Mouse (Mus musculus) embryonic fibroblast, embryonic 13.5 days (primary cell): ENCODE measurements at regions not wholly inside any gene's neighbourhood (a gene's known extent, or its start where the extent isn't known, plus 50 kb on each side); places are given as distances from the start of the nearest gene placed in this dataset.

ENCODE experiments used
- H3K27ac ChIP-seq: 2 replicates; pipeline ENCODE4 v1.5.1; 2012; ENCODE audit warnings: low read length, control low read depth, inconsistent platforms; ENCODE audit not compliant: insufficient read depth
- H3K4me1 ChIP-seq: 2 replicates; pipeline ENCODE4 v1.6.1; 2011; ENCODE audit warnings: low read length; ENCODE audit not compliant: control insufficient read depth, insufficient read depth
- H3K4me3 ChIP-seq: 2 replicates; pipeline ENCODE4 v1.5.1; 2011; ENCODE audit warnings: mild to moderate bottlenecking, control low read depth, low read length; ENCODE audit not compliant: insufficient read depth
- CTCF ChIP-seq: IDR thresholded peaks from 2 replicates; pipeline ENCODE4 v1.5.1; 2011; ENCODE audit warnings: mild to moderate bottlenecking, control low read depth, low read length, moderate library complexity, borderline replicate concordance; ENCODE audit not compliant: insufficient read depth
- POLR2A ChIP-seq: IDR thresholded peaks from 2 replicates; pipeline ENCODE4 v1.6.1; 2011; ENCODE audit warnings: low read depth, mild to moderate bottlenecking, control low read depth, low read length, moderate library complexity

- H3K4me1 ChIP-seq = no peaks in the 10 kb centered on the region
- no peak overlapping the region for H3K4me3 ChIP-seq
- TF ChIP-seq CTCF (no peak), POLR2A (no peak)
- no peak overlapping the region for H3K27ac ChIP-seq
Observed at GRCm38 (mm10) chr4:56598398-56598797, 141.5 kb upstream of the Gm26657 start.

- Histone ChIP-seq H3K4me3 (no peak overlapping the region), H3K27ac (no peak overlapping the region), H3K4me1 (no peaks in the 10 kb centered on the region)
- TF ChIP-seq CTCF (no peak), POLR2A (no peak)
Observed at GRCm38 (mm10) chr4:56597931-56598330, 141.9 kb upstream of the Gm26657 start.

- TF ChIP-seq CTCF (no peak), POLR2A (no peak)
- no peak overlapping the region for H3K27ac ChIP-seq
- H3K4me3 ChIP-seq = no peak overlapping the region
- H3K4me1 ChIP-seq = no peaks in the 10 kb centered on the region
Observed at GRCm38 (mm10) chr4:56582405-56582804, 157.5 kb upstream of the Gm26657 start.

- TF ChIP-seq CTCF (no peak), POLR2A (no peak)
- Histone ChIP-seq H3K4me3 (no peak overlapping the region), H3K27ac (no peak overlapping the region), H3K4me1 (no peaks in the 10 kb centered on the region)
Observed at GRCm38 (mm10) chr4:56576837-56577548, 162.9 kb upstream of the Gm26657 start.

GRCm38 (mm10) chr4:56552126-56552525 is 187.7 kb upstream of the Gm26657 start:
- Histone ChIP-seq H3K4me1 (peaks cover 6% of the 10 kb centered on the region), H3K4me3 (no peak overlapping the region), H3K27ac (no peak overlapping the region)
- TF ChIP-seq POLR2A = no peak
- no peak for TF ChIP-seq CTCF

DNA sequence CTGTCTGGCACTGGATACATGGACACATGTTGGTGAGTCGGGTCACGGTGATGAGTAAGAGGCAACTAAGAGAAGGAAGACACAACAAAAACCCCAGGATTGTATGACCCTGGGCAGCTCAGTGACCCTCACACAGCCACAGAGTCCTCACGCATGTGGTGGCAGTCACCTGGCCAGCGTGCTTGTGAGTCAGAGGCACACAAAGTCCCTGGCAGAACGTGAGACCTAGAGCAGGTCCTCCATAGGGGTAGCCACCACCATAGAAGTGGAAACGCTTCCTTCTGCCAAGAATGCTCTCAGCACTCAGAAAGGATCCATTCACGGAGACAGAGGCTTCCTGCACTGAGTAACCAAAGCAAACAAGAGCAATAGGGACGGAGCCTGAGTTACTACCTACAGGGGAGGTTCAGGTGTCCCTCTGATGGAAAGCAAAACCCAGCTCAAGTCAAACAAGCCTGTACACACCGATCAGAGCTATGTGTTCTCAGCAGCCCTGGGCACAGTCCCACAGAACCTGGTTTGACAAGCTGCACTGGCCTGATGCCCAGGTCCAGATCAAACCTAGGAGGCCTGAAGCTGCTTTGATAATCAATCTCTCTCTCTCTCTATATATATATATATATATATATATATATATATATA is 206.4 kb upstream of the Gm26657 start:
- H3K4me3 ChIP-seq = no peak overlapping the region
- peaks cover 4% of the 10 kb centered on the region; the same call in 1 of the 2 replicates for H3K4me1 ChIP-seq
- no peak overlapping the region for H3K27ac ChIP-seq
- no peak for TF ChIP-seq CTCF

DNA sequence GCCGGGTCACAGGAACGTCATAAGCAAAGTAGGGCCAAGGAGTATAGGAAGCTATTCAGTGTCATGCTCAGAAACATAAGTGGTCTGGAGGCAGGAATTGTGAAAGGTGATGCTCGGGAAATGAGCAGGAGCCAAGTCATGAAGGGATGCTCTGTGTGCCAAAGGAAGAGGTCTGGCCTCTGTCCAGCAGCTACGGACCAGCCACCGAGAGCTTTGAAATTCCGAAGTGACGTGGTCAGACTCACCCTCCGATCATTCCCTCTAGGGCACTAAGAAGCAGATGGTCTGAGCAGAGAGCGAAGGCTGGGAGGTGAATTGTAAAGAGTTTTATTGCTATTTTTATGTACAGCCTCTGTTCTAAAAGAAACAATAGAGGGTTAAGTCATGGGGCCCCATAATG is 206.9 kb upstream of the Gm26657 start:
- TF ChIP-seq POLR2A (no peak), CTCF (no peak)
- H3K27ac ChIP-seq = no peak overlapping the region

GRCm38 (mm10) chr4:56528571-56528970 is 211.3 kb upstream of the Gm26657 start:
- H3K27ac ChIP-seq = no peak overlapping the region
- no peak overlapping the region for H3K4me3 ChIP-seq
- peaks cover 3% of the 10 kb centered on the region; the same call in 1 of the 2 replicates for H3K4me1 ChIP-seq
- no peak for TF ChIP-seq POLR2A
- no peak for TF ChIP-seq CTCF

More for the DNA sequence above, 206.9 kb upstream of the Gm26657 start:
- Histone ChIP-seq H3K4me1 (peaks cover 4% of the 10 kb centered on the region; the same call in 1 of the 2 replicates), H3K4me3 (no peak overlapping the region)

DNA sequence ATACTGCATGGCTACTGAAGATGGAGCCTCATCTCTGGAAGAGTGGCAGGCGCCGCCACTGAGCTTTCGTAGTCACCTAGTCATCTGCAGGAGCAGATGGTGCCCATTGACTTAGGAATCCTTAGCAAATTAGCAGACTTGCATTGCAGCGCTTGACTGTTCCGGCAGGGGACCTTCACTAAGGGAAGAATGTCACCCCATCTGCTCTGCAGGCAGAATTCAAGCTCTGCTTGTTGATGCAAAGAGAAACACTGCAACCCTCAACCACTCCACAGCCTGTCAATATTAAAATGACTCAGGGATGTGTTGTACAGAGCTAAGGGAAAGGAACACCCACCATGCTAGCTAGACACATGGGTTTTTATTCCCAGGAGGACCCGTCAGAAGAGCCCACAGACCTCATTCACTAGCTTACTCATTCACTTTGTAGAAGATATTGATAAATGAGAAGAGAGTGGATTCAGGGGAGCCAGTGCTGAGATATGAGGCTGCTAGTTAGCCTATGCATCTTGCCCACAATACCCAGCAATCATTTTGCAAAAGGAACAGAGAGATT is 215.4 kb upstream of the Gm26657 start:
- Histone ChIP-seq H3K4me3 (no peak overlapping the region), H3K4me1 (no peaks in the 10 kb centered on the region), H3K27ac (no peak overlapping the region)
- TF ChIP-seq CTCF (no peak), POLR2A (no peak)

- H3K4me1 ChIP-seq = no peaks in the 10 kb centered on the region
- no peak overlapping the region for H3K4me3 ChIP-seq
- H3K27ac ChIP-seq = no peak overlapping the region
- TF ChIP-seq CTCF = no peak
- no peak for TF ChIP-seq POLR2A
Observed at GRCm38 (mm10) chr4:56507770-56508169, 232.1 kb upstream of the Gm26657 start.
